Mouse (Mus musculus) Patski (cell line): ENCODE results near the gene Kcnj6. TPM values are rescaled to one million over a fixed set of nuclear protein-coding genes. Genes with fewer than 3 reads are reported as not detected.
"Not testable (repeated sequence)": the region's sequence is repeated elsewhere in the genome, so short reads cannot be mapped to it uniquely, and the experiment has no call there.

Experiments used
- ATAC-seq: fragments of 100-300 bp; one replicate; pipeline ENCODE4 v1.8.0; 2021
- CTCF ChIA-PET: fragments of 350-600 bp; sonication (Branson Sonifier 250); formaldehyde crosslinking; loops from one replicate; lab custom pipeline; 2022; ENCODE audit warnings: inconsistent platforms; lab: Charles Lee
- POLR2A ChIA-PET: fragments of 350-600 bp; sonication (Branson Sonifier 250); formaldehyde crosslinking; loops from one replicate; lab custom pipeline; 2022; ENCODE audit warnings: antibody characterized with exemption, inconsistent platforms; lab: Charles Lee
- DNase-seq: peaks from one replicate; pipeline ENCODE4 v3.0.0-alpha.2; 2011; ENCODE audit warnings: low read depth, low spot score
- H3K27me3 ChIP-seq: fragments of 371-371 bp; one replicate; pipeline ENCODE4 v1.5.1; 2021
- CTCF ChIP-seq: fragments of 100-300 bp; IDR thresholded peaks from one replicate; pipeline ENCODE4 v1.5.1; 2021
- in situ Hi-C: fragments of 300-500 bp; cut with MboI; formaldehyde crosslinking; loops from 3 replicates; pipeline ENCODE4 v1.11.1; 2018; ENCODE audit warnings: low pct_unique_long_range_greater_than_20kb, mixed read lengths
- polyA plus RNA-seq: library from polyadenylated mRNA; unstranded; gene quantifications from one replicate; pipeline ENCODE4 v1.2.3, GENCODE M21; 2021

The Kcnj6 gene
- polyA plus RNA-seq, 1 experiment from 2014 or later: not detected

GRCm38 (mm10) chr16:94815891-94816290 lies 181.6 kb downstream of the Kcnj6 start:
- POLR2A ChIA-PET: no interaction called here
- CTCF ChIA-PET: interaction anchor here (1.4 to 1.8 kb wide), 3 partner anchors 11 to 525 kb away, joined by 3 to 5 read pairs (median 4); no protein-coding TSS in a partner anchor
- peaks cover 8% of the 10 kb centered on the region for H3K27me3 ChIP-seq
- in situ Hi-C loops: loop anchor here (10.0 kb wide), 2 partner anchors 379 to 529 kb away; no protein-coding TSS in a partner anchor
- no peak for TF ChIP-seq CTCF
- DNase-seq (no peak), ATAC-seq (no peak)

GRCm38 (mm10) chr16:94809286-94809685 lies 188.2 kb downstream of the Kcnj6 start:
- DNase-seq, ATAC-seq, H3K27me3 ChIP-seq, in situ Hi-C loops, POLR2A ChIA-PET, CTCF ChIA-PET: not testable (repeated sequence)

- H3K27me3 ChIP-seq: peaks cover 4% of the 10 kb centered on the region
- no peak for ATAC-seq
- no peak for TF ChIP-seq CTCF
- POLR2A ChIA-PET: no interaction called here
- no peak for DNase-seq
- CTCF ChIA-PET: interaction anchor here (1.4 kb wide), 1 partner anchor 10 kb away, joined by 6 read pairs; no protein-coding TSS in a partner anchor
- in situ Hi-C loops: no loop called here
Measured at GRCm38 (mm10) chr16:94798241-94798640, 199.3 kb downstream of the Kcnj6 start.

DNA sequence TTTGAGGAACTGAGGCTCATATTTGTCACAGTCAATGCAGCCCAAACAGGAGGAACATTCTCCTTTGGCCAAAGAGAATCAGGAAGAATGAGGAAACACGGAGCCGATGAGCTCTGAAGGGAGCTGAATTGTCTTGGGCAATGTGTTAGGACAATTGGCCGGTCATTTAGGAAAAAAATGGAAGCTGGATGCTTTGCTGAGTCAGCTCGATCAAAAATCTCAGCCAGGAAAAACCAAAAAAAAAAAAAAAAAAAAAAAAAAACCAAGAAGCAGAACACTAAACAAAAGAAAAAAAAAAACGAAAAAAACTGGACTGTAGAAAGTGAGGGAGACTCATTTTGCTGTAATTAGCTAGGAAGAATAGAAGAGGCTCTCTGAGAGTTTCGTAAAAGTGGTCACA lies 200.1 kb downstream of the Kcnj6 start:
- in situ Hi-C loops: no loop called here
- ATAC-seq (no peak), DNase-seq (no peak)
- H3K27me3 ChIP-seq: no peaks in the 10 kb centered on the region
- ChIA-PET POLR2A (no interaction called here), CTCF (interaction anchor here (1.4 kb wide), 1 partner anchor 9 kb away, joined by 6 read pairs; no protein-coding TSS in a partner anchor)
- no peak for TF ChIP-seq CTCF

- no peak for TF ChIP-seq CTCF
- in situ Hi-C loops: no loop called here
- no peak for ATAC-seq
- CTCF ChIA-PET: no interaction called here
- peaks cover 8% of the 10 kb centered on the region for H3K27me3 ChIP-seq
- DNase-seq: no peak
- POLR2A ChIA-PET: no interaction called here
Measured at GRCm38 (mm10) chr16:94793041-94793440, 204.5 kb downstream of the Kcnj6 start.

DNA sequence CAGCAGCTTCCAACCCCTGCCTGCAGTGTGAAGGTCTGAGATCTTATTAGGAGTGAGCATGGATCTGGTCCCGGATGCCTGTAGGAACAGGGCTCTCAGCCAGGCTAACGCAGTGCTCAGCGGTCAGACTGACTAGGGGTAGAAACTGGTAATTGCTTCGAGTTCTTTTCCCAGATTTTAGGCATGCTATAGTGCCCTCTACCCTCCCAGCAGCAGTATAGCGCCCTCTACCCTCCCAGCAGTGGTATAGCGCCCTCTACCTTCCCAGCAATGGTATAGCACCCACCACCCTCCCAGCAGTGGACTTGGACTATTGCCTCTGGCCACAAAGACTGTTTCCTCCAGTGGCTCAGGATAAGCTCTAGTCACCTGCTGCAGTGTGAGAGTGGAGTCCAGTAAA lies 207.5 kb downstream of the Kcnj6 start:
- DNase-seq (no peak), ATAC-seq (no peak)
- ChIA-PET POLR2A (no interaction called here), CTCF (interaction anchor here (1.2 to 2.3 kb wide), 2 partner anchors 13 to 16 kb away, joined by 3 to 5 read pairs; no protein-coding TSS in a partner anchor)
- in situ Hi-C loops: no loop called here
- H3K27me3 ChIP-seq: peaks cover 10% of the 10 kb centered on the region
- peak; percentile 76 for TF ChIP-seq CTCF

DNA sequence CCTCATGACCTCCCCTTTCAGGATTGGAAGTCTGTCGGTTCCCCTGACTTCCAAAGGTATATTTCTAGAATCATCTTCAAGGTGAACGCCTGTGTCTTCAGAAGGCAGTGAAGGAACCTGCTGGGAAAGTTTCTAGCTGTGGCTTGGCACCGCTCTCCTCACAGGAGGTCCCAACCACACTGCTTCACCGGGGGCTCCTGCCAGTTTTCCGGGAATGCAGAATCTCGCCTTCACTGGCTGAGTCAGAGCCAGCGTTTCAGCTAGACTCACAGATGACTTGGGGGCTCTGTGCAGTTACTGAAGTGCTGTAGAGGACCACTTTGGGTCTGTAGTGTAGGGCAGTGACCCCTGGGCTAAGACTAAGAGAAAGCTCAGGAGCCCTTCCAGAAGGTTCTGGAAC lies 208.8 kb downstream of the Kcnj6 start:
- in situ Hi-C loops: no loop called here
- ATAC-seq (no peak), DNase-seq (peak; percentile 20)
- ChIA-PET CTCF (interaction anchor here (1.7 to 2.3 kb wide), 2 partner anchors 9 to 14 kb away, joined by 5 to 6 read pairs; no protein-coding TSS in a partner anchor), POLR2A (interaction anchor here (1.2 kb wide), 1 partner anchor 72 kb away, joined by 3 read pairs; no protein-coding TSS in a partner anchor)
- H3K27me3 ChIP-seq: peaks cover 10% of the 10 kb centered on the region
- TF ChIP-seq CTCF: no peak

- peak; percentile 97 for TF ChIP-seq CTCF
- CTCF ChIA-PET: interaction anchor here (0.8 to 2.3 kb wide), 3 partner anchors 9 to 137 kb away, joined by 3 to 6 read pairs (median 5); no protein-coding TSS in a partner anchor
- DNase-seq: no peak
- in situ Hi-C loops: no loop called here
- POLR2A ChIA-PET: interaction anchor here (0.6 to 1.2 kb wide), 2 partner anchors 72 to 729 kb away, joined by 3 read pairs; no protein-coding TSS in a partner anchor
- H3K27me3 ChIP-seq: peaks cover 10% of the 10 kb centered on the region
- ATAC-seq: no peak
Measured at GRCm38 (mm10) chr16:94788165-94788564, 209.3 kb downstream of the Kcnj6 start.

- no peak for ATAC-seq
- CTCF ChIA-PET: no interaction called here
Measured at GRCm38 (mm10) chr16:94785873-94786272, 211.6 kb downstream of the Kcnj6 start.

GRCm38 (mm10) chr16:94783696-94784095 lies 213.8 kb downstream of the Kcnj6 start:
- peak; percentile 60 for TF ChIP-seq CTCF
- in situ Hi-C loops: no loop called here
- POLR2A ChIA-PET: no interaction called here
- peaks cover 27% of the 10 kb centered on the region for H3K27me3 ChIP-seq
- CTCF ChIA-PET: interaction anchor here (1.1 kb wide), 1 partner anchor 12 kb away, joined by 3 read pairs; no protein-coding TSS in a partner anchor
- no peak for ATAC-seq
- DNase-seq: no peak

More at GRCm38 (mm10) chr16:94785873-94786272, 211.6 kb downstream of the Kcnj6 start:
- POLR2A ChIA-PET: no interaction called here
- TF ChIP-seq CTCF: peak; percentile 18
- peaks cover 18% of the 10 kb centered on the region for H3K27me3 ChIP-seq
- no peak for DNase-seq
- in situ Hi-C loops: no loop called here

DNA sequence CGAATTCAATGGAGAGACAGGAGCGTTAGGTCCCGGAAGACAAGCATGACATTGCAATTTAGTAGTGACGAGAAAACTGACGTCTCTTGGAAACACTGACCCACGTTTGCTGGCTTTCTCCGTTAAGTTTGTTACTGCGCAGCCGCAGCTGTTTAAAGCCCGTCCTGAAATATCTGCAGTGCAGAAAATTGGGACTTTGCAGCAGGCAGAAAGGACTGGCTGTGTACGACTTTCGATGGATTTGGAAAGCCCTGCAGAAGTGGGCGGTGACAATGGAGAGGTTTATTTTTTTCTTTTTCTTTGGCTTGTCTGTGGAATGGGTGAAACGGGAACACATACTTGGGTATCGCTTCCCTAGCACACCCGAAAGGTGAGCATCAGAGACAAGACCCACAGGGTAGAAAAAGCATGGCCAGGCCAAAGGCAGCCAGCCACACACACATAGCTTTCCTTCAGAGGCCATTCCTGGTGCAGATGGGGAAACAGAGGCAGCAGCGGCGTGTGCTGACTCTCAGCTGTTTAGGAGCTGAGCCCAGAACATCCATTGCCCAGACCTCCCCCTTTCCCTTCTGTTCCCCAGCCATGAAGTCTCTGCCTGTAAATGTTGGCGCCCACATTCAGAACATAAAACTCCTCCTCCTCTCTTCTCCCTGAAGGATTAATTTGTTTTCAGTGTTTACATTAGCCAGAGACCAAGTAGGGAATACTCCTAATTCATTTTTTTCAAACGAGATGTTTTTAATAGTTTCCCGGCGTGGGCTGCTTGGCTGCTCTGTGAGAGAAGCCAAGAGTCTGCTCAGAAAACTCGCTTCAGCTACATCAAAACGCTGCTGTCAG lies 215.2 kb downstream of the Kcnj6 start:
- CTCF ChIA-PET: interaction anchor here (1.1 kb wide), 1 partner anchor 513 kb away, joined by 3 read pairs; no protein-coding TSS in a partner anchor
- in situ Hi-C loops: no loop called here

More for the DNA sequence above, 215.2 kb downstream of the Kcnj6 start:
- DNase-seq: no peak
- peaks cover 20% of the 10 kb centered on the region for H3K27me3 ChIP-seq
- TF ChIP-seq CTCF: no peak
- POLR2A ChIA-PET: no interaction called here
- no peak for ATAC-seq
